Mouse (Mus musculus): ENCODE results near the gene Mdh2.

Gene Mdh2

GRCm38 (mm10) chr5:135772519-135772918 lies 5.8 kb upstream of the Mdh2 start:
- in situ Hi-C loops (cut with MboI; ENCODE audit: low sequenced_read_pairs), result loop anchor here (25.0 kb wide), 1 partner anchor 360 kb away; no protein-coding TSS in a partner anchor

DNA sequence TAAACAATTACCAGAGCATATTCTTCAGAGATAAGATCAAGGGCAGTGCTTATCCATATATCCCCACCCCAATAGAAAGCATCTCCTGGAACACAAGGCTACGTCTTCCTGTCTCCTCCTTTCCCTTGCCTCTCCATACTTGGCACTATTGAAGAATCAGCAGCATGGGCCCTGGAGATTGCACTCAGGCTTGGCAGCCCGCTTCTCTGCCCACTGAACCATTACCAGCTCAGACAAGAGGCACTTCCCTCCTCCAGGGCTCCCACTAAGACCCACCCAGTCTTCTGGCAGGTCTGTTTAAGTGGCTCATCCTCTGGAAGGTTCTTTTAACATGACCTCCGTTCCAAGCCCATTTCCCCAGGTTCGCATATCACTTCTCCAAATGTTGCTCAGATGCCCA lies 1.7 kb upstream of the Mdh2 start:
- in situ Hi-C loops (cut with MboI; ENCODE audit: low sequenced_read_pairs), result no loop called here

GRCm38 (mm10) chr5:135777796-135778470 lies 347 bp upstream of the Mdh2 start, which contains the start of gene Styxl1:
Styxl1 (minus strand) TSS chr5:135778385.
- in situ Hi-C loops (cut with MboI; ENCODE audit: low sequenced_read_pairs), result no loop called here

- in situ Hi-C loops (cut with MboI; ENCODE audit: low sequenced_read_pairs), result no loop called here
Observed at GRCm38 (mm10) chr5:135780331-135780730, 2.1 kb downstream of the Mdh2 start.

- in situ Hi-C loops (cut with MboI; ENCODE audit: low sequenced_read_pairs), result no loop called here
Observed at GRCm38 (mm10) chr5:135782901-135783300, 4.6 kb downstream of the Mdh2 start.

DNA sequence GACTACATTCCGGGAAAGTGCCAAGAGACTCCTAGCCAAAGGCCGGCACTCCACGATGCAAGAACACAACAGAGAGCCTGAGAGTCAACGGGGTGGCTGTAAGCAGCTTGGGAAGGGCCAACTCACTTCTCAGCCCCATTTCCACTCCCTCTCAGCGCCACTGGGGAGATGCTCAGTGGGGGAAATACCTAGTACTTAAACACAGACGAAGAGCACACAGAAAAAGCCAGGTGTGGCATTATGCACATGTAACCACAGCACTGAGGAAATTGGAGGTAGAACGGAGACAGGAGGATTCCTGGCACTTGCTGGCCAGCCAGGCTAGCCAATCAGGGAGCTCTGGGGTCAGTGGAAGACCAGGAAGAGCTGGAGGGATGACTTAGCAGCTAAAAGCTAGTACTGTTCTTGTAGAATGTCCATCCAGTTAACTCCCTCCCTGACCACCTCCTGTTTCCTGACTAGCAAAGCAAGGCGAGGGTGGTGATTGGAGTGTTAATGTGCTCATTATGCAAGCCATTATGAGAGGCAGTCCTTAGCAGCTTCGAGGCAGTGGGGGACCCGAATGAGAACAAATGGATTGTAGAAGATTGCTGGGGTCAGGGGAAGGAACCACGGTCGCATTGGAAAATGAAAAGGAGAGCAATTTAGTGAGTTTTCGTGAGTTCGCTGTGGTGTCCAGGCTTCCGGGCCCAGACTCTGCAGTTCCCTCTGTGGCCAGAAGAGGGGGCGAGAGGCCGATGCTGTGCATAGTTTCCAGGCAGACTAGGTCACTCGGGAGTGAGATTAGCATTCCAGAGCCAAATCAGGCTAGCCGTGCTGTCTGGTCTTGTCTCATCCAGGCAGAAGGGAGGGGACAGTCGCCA lies 15.9 kb downstream of the Mdh2 start:
- in situ Hi-C loops (cut with MboI; ENCODE audit: low sequenced_read_pairs), result no loop called here

DNA sequence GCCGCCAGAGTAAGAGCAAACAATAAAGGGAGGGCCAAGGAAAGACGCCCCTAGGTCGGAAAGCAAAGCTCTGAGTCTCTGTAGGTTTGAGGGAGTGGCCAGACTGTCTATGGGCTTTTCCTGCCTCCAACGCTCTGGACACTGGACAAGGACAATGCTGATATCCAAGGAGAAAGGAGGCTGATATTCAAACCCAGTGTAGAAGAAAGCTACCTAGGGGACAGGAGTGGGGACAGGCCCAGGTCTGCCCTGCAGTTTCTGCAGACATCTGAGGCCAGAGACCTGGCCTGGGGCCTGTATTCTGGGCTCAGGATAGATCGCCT lies 16.5 kb downstream of the Mdh2 start:
- in situ Hi-C loops (cut with MboI; ENCODE audit: low sequenced_read_pairs), result no loop called here

DNA sequence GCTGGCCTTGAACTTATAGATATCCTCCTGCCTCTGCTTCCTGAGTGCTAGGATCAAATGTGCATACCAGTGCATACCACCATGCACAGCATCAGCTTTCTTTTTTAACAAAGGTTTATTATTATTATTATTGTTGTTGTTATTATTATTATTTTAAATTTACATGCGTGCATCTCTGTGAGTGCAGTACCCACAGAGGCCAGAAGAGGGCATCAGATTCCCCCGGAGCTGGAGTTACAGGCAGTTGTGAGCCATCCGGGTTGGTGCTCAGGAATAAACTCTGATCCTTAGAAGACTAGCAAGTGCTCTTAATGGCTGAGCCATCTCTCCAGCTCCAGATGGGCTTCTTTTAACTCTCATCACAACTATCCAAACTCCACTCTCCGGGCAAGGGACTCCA lies 21.5 kb downstream of the Mdh2 start:
- in situ Hi-C loops (cut with MboI; ENCODE audit: low sequenced_read_pairs), result no loop called here

- in situ Hi-C loops (cut with MboI; ENCODE audit: low sequenced_read_pairs), result no loop called here
Observed at GRCm38 (mm10) chr5:135800927-135801326, 22.6 kb downstream of the Mdh2 start.

DNA sequence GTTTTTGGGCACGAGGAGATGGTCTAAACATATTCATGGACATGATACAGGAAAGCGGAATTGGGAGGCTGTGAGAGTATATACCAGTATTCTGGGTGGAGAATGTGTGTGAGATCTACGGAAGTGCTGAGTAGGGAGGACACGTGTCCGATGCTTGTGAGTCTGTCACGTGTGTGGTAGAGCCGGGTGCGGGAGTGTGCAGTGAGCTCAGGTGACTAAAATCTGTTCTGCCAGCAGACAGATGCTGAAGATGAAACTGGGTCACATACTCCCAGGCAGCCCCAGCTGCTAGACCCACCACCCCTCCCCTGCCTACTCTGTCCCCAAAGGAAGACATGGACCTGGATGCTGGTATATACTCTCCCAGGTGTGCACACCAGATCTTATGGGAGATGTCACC lies 24.4 kb downstream of the Mdh2 start:
- in situ Hi-C loops (cut with MboI; ENCODE audit: low sequenced_read_pairs), result no loop called here

- in situ Hi-C loops (cut with MboI; ENCODE audit: low sequenced_read_pairs), result no loop called here
Observed at GRCm38 (mm10) chr5:135803135-135803534, 24.9 kb downstream of the Mdh2 start.

- in situ Hi-C loops (cut with MboI; ENCODE audit: low sequenced_read_pairs), result no loop called here
Observed at GRCm38 (mm10) chr5:135803676-135804075, 25.4 kb downstream of the Mdh2 start.

DNA sequence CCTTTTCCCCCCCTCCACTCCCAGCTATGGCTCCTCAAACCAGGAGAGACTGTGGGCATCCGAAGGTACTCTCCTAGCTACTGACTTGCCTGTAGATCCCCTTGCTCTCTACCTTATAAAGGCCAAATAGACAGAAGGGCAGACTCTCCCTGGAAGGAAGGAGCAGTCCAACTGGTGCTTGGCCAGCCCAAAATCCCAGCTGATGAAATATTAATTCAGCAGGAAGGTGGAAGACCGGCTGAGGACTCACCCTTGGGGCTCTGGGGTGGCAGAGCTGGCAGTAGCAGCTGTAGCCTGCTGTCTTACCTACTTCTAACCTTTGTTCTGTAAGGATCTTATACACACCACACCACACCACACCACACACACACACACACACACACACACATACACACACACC lies 26.5 kb downstream of the Mdh2 start:
- in situ Hi-C loops (cut with MboI; ENCODE audit: low sequenced_read_pairs), result no loop called here

- in situ Hi-C loops (cut with MboI; ENCODE audit: low sequenced_read_pairs), result no loop called here
Observed at GRCm38 (mm10) chr5:135806555-135807262, 28.4 kb downstream of the Mdh2 start, which contains the start of gene Srrm3. Srrm3 (plus strand) TSS chr5:135806890.

- in situ Hi-C loops (cut with MboI; ENCODE audit: low sequenced_read_pairs), result no loop called here
Observed at GRCm38 (mm10) chr5:135807263-135807637, 29.0 kb downstream of the Mdh2 start.

DNA sequence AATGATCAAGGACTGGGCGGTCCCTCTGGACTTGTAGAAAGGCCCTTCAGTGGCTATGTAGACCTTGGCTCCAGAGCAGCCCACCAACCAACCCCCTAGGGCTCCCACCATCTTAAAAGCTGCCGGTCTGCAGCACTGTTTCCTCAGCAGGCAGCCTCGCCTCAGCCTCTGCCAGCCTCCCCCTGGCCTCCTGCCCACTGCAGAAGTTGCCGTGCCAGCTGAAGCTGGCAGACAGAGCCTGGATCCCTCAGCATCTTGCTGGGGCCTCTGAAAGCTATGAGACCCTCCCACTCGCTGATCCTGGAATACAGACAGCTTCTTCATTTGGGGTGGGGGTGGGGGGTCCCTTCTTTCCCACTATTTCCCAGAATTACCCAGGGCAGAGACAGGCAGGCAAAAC lies 34.7 kb downstream of the Mdh2 start:
- in situ Hi-C loops (cut with MboI; ENCODE audit: low sequenced_read_pairs), result no loop called here

GRCm38 (mm10) chr5:135818491-135818890 lies 40.2 kb downstream of the Mdh2 start:
- in situ Hi-C loops (cut with MboI; ENCODE audit: low sequenced_read_pairs), result no loop called here

DNA sequence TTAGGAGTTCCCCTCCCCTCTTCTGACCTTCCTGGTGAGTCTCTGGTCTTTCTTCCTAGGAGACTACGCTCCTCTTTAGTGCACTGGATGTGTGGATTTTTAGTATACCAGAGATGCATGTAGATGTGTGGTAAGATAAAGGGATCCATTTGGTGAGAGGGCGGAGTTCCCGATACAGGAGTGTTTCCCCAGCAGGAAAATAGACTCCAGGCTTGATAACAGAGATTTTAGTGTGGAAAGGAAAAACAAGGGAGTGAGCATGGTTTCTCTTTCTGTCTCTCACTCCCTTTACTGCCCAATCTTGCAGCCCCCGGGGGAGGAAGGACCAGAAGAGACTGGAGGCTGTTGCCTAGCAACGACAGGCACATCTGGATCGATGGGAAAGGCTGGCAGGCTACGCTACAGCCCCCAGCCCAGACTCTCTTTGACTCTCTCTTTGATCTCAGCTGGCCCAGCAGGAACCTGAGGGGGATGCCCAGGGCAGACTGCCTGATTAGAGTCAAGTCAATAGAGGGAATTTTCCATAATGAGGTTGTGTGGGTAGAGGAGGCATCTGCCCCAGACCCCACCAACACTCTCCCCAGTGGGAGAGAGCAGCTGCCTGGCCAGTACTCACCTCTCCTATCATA lies 44.1 kb downstream of the Mdh2 start:
- in situ Hi-C loops (cut with MboI; ENCODE audit: low sequenced_read_pairs), result no loop called here

DNA sequence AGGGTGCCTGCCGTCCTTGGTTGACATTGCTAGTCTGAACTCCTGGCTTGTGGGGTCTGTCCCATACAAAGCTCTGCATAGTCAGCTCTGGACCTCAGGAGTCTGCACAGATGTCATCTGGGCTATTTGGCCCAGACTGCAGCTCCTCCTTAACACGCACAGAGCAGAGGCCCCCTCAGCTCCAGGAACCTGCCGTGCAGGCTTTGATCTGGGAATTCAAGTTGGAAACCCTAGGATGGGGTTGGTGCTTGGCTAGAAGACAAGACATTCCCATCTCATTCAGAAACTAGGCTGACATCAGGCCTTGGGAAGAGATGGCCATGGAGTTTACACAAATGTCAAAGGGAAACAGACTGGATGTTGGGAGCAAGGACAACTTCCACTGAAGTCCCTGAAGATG lies 46.2 kb downstream of the Mdh2 start:
- in situ Hi-C loops (cut with MboI; ENCODE audit: low sequenced_read_pairs), result no loop called here

DNA sequence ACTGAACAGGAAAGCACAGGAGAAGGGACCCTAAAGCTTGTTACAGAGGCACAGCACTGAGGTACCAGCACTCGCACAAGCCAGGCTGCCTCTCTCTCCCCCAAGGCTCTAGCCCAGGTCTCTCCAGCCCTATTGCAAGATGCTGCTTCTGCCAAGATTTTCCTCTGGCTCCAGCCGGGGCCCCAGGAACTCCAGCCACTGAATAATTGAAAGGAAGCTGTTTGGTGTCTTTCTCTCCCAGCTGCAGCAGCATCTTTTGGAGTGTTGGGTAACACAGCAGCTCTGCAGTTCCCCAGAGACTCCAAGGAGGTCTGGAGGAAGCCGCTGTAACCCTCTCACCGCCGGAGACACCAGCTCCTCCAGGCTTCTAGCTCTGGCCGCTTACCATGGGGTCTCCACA lies 47.9 kb downstream of the Mdh2 start:
- in situ Hi-C loops (cut with MboI; ENCODE audit: low sequenced_read_pairs), result no loop called here

DNA sequence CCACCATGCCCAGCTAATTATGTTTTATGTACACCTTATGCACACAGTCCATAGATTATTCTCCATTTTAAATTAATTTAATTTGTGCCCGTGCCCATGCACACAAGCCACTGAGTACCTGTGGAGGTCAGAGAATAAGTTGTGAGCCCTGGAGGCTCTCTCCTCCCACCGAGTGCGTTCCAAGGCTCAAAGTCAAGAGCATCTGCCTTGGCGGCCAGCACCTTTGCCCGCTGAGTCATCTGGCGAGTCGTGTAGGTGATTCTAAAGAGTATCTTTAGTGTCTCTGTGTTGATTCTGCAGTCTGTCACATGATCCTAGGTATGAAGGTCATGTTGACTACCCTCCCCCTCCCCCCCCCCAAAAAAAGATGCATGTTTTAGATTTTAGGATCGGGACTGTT lies 51.1 kb downstream of the Mdh2 start:
- in situ Hi-C loops (cut with MboI; ENCODE audit: low sequenced_read_pairs), result no loop called here

Measured in CH12F3 (cell line).